Mouse (Mus musculus) left cerebral cortex, adult 2 months (tissue): Measurements from ENCODE around the gene Lcn2. TPM values are rescaled to one million over a fixed set of nuclear protein-coding genes. Genes with fewer than 3 reads are reported as not detected.

ENCODE experiments used
- DNase-seq, 2 experiments: peaks; one replicate each; pipeline ENCODE4 v3.0.0; 2021 to 2022; ENCODE audit warnings: low spot score in 2 of 2, mixed read lengths in 1 of 2; ENCODE audit errors: extremely low spot score in 1 of 2
- H3K27ac ChIP-seq: fragments of 200-600 bp; 2 replicates; pipeline ENCODE4 v1.8.1; 2022
- H3K4me3 ChIP-seq: fragments of 200-600 bp; 2 replicates; pipeline ENCODE4 v1.8.1; 2022
- CTCF ChIP-seq: fragments of 200-600 bp; IDR thresholded peaks from 2 replicates; pipeline ENCODE4 v1.8.1; 2022; ENCODE audit warnings: antibody characterized with exemption, mild to moderate bottlenecking, moderate library complexity
- intact Hi-C: fragments of 180-260 bp; cut with DNase I; formaldehyde crosslinking; loops from one replicate; pipeline ENCODE4 v1.15.1; 2025
- total RNA-seq, 2 experiments: library from RNA; stranded (reverse); gene quantifications; 2 replicates each; pipeline ENCODE4 v1.2.3; 2021

Lcn2 gene
- total RNA-seq, 2 experiments from 2014 or later, result 0.44 to 19.4 TPM

DNA sequence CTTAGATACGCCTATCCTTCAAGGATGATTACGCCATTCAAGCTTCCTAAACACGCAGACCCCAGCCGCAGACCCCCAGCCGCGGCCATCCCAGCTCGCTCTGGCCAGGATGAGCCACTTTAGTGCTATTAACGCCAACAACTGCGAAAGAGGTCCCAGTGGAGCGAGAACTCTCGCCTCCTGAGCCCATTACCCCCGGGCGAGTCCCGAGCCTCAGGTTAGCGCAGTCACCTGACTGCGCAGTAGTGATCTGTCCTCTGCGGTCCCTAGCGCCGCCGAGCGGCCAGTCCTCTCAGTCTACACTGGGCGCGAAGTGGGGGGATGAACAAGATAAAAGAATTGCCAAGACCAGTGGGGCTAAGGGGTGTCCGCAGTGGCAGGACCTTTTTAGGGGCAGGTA is 26.6 kb downstream of the Lcn2 start:
- Histone ChIP-seq H3K4me3 (peak overlapping the region; percentile 47), H3K27ac (peak overlapping the region; percentile 98)
- intact Hi-C loops, result loop anchor here (2.0 kb wide), 1 partner anchor 53 kb away; no protein-coding TSS in a partner anchor
- TF ChIP-seq CTCF, result peak; percentile 68
- DNase-seq, result peak; percentile 76 to 79

DNA sequence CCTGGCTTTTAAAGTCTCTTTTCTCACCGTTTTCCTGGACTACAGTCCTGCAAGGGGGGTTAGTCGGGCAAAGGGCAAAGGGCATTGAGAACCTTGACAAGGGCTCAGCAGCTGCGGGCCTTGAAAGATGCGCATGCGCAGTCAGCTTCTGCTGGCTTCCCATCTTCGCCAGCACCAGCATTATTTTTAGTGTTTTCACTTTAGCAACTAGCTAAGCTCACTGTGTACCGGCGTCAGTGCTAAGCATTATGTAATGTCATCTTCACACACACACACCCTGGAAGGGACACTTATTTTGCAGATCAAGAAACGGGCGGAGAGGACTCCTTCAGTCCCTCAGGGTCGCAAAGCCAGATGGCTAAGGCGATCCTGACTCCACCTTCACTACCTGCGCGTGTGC is 27.3 kb downstream of the Lcn2 start:
- Histone ChIP-seq H3K27ac (peak overlapping the region; percentile 98), H3K4me3 (peak overlapping the region; percentile 47)
- no peak for TF ChIP-seq CTCF
- intact Hi-C loops, result loop anchor here (2.0 kb wide), 1 partner anchor 52 kb away; no protein-coding TSS in a partner anchor
- DNase-seq, result peak in 1 of 2 experiments; percentile 78

DNA sequence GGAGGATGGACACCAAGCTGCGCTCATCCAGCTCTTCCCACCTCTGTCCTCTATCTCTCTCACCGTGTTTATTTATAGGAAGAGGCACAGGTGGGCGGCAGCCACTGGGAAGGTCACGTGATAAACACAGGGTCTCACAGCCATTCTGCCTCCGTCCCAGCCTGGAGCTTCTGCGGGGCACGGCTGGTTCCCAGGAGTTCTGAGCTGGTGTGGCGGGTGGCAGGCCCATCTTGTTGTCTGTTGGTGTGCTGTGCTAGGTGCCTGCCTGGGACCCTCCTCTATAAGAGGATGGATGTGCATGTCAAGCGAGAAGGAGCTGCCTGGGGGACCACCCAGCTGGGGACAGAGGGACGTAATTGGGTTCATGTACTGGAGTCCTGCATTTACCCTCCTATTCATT is 29.7 kb downstream of the Lcn2 start:
- no peak for TF ChIP-seq CTCF
- intact Hi-C loops, result no loop called here
- H3K4me3 ChIP-seq, result no peak overlapping the region
- peak overlapping the region; percentile 38; the same call in 1 of the 2 replicates for H3K27ac ChIP-seq
- no peak for DNase-seq

DNA sequence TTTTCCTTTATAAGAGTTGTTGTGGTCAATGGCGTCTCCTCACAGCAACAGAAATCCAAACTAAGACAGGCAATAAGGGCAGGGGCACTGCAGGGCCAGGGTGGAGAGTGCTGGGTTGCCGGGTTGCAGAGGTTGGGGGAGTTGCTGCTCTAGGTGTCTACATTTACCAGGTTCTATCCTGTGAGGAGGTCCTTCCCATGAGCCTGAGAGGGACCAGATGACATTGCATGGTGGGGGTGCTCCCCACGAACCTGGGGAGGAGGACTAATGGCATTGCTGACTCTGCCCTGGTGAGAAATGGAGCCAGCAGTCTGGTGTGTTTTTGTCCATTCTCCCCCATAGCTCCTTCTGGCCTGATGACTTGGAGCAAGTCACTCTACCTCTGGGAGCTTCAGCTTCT is 30.3 kb downstream of the Lcn2 start:
- no peak for TF ChIP-seq CTCF
- Histone ChIP-seq H3K27ac (peak overlapping the region; percentile 38), H3K4me3 (no peak overlapping the region)
- intact Hi-C loops, result no loop called here
- no peak for DNase-seq

DNA sequence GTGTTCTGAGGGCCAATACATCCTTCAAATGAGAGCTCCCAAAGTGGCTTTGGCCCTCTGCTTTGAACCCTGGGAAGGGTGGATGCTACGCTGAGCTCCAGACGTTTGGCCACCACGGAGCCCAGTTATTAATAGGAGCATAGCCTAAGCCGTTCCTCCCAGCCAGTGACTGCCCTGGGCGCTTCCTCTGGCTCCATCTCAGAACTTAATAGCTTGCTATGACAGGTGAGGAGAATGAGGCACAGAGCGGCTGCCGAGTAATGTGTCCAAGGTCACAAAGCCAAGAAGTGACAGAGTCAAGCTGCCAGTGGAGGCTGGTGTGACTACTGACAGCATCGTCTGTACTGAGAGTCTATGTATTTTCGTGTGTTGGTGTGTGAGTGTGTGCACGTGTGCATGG is 31.8 kb downstream of the Lcn2 start:
- TF ChIP-seq CTCF, result no peak
- no peak overlapping the region for H3K27ac ChIP-seq
- no peak for DNase-seq
- intact Hi-C loops, result no loop called here
- no peak overlapping the region for H3K4me3 ChIP-seq

DNA sequence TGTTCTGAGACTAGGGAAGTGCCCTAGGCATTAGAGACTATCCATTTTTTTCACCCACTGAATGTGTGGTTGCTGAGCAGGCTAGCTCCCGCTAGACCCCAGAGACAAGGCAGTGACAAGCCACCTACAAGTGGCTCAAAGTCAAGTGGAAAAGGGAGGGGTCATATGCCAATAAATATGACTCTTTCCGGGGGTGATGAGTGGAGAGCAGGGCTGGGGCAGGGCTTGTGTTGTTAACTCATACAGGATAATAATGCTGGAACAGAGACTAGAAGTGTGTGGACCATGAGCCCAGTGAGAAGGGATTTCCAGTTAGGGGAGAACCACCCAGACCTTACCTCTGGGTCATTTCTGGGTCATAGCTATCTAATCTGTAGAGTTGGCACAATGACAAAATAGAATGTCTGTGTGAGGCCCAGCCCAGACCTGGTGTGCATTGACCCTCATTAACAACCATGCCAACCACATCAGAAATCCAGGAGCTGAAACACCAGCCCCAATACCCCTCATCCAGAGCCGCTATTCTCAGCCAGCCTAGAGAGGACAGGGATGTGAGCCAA is 33.6 kb downstream of the Lcn2 start:
- DNase-seq, result no peak
- no peak for TF ChIP-seq CTCF
- intact Hi-C loops, result no loop called here
- no peak overlapping the region for H3K27ac ChIP-seq
- H3K4me3 ChIP-seq, result no peak overlapping the region

DNA sequence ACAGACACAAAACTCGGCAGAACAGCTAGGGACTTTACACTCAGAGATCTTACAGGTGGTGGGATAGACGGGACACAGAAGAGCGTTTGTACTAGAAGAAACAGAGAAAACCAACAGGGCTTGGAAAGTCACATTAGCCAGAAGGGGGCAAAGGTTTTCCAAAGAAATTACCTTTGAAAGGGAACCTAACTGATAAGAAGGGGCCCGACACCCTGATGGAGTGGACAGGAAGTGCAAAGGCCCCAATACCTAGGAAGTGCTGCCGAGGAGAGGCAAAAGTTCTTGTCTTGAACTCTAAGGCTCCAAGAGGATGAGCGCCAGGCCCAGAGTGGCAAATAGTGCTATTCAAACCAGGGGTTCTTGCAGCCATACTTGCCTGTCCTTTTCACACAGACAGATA is 34.2 kb downstream of the Lcn2 start:
- no peak overlapping the region for H3K4me3 ChIP-seq
- no peak for DNase-seq
- intact Hi-C loops, result no loop called here
- no peak; the same call in 1 of the 2 replicates for TF ChIP-seq CTCF
- peak overlapping the region; percentile 99 for H3K27ac ChIP-seq

DNA sequence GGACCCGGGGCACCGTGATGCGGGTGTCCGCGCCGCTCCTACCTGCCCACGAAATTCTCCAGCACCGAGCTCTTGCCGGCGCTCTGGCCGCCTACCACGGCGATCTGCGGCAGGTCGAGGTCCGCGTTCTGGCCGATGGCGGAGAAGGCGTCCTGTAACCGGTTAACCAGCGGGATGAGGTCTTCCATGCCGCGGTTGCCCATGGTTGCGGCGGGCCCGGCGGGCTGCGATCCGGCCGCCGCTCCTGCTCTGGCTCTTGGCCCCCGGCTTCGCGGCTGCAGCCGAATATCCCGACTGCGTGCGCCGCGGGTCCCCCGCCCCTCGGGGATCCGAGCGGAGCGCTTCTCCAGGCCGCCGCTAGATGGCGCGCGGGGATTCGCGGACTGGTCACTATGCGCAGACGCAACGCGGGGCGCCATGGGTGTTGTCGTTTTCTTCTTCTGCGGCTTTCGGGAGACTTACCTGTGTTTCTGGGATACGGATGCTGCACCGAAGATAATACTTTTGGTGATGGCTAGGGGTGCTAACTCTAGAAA is 35.0 kb downstream of the Lcn2 start, which contains the start of gene Dnm1:
Gene Dnm1, minus strand, starts transcription at position 332 of the 536 bp plus-strand sequence.
- DNase-seq, result peak; percentile 94 to 98
- peak within 1 kb of the TSS; percentile 99 for H3K27ac ChIP-seq
- TF ChIP-seq CTCF, result no peak; the same call in none of the 2 replicates
- intact Hi-C loops, result no loop called here
- H3K4me3 ChIP-seq, result peak within 1 kb of the TSS; percentile 92

DNA sequence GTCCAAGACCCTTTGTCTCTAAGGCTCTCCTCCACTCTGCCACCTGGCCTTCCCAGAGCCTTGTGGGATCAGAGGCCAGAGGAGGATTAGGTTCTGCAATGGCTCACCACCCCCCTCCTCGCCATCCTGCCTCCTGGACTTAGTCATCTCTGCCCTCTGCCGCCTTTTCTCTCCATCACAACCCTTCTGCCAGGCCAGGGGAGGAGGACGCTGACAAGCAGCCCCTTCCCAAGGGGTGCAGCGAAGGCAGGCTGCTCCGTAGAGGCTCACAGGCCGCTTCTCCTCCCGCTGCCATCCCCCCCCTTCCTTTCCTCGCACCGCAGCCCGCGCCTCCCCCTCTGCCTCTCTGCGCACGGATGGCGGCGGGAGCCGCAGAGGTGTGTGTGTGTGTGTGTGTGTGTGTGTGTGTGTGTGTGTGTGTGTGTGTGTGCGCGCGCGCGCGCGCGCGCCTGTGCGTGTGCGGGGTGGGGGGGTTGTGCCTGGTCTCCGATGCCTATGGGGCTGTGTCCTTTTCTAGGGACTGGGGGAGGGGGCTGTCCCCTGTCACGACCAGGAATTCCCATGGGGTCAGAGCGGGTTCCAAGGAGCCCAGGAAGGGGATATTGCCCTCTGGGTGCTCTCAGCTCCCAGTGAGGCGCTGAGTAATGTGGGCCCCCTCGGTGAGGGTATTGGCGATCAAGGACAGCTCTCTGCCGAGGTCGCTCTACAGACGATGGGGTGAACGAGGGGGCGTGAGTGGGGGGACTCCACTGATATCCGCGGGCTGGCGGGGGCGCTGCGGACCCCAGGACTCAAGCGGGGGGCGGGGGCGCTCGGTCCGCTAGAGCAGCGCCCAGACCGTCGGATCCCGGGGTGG is 35.7 kb downstream of the Lcn2 start, which contains the start of gene Ciz1:
Gene Ciz1, plus strand, starts transcription at position 177 of the 856 bp plus-strand sequence.
- peak; percentile 67 to 72 for DNase-seq
- intact Hi-C loops, result no loop called here
- H3K27ac ChIP-seq, result peak within 1 kb of the TSS; percentile 99
- TF ChIP-seq CTCF, result no peak
- peak within 1 kb of the TSS; percentile 92 for H3K4me3 ChIP-seq

DNA sequence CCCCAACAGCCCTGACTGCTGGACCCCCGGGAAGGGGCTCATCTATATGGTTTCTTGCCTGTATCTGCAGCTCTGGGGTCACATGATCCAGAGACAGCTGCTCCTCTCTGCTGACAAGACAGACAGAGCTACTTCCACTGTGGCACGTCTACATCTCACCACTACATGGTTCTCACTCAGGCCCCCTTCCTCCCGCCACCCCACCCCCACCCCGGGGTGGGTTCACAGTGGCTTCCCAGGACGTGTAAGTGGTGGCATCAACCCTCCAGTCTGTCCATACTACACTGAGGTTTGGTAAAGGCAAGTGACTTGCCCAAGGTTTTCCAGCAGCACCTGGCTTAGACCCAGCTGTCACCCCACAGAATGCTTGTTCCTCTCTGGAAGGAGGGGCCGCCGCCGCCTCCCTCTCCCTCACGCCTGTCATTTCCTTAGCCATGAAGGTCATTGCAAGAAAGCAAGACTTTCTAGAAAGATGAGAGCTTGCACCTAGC is 36.5 kb downstream of the Lcn2 start:
- DNase-seq, result no peak
- peak overlapping the region; percentile 92 for H3K4me3 ChIP-seq
- TF ChIP-seq CTCF, result no peak
- intact Hi-C loops, result no loop called here
- H3K27ac ChIP-seq, result peak overlapping the region; percentile 99

DNA sequence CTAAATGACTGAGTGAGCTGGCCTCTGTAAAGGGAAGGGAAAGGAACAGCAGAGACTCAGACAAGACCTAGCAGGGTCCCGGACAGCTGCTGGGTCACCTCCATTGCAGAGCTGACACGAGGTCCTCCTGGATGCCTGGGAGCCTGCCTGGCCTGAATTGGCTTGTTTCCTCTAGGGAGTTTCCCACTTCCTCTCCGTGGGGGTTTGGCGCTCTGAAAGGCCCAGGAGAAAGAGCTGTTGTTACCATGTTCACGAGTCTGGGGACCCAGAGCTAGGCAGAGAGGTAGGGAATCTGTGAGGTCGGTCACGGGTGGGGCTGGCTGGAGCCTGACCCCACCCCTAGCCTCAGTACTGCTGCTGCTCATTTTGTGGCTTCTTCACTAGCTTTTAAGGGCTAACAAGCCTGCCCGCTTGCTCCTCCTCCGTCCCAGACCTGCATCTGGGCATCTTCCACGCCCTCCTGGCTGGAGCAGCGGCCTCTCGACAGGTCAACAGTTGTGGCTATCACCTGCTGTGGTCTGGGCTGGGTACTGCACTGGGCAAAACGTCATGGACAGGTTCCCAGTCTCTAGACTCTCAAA is 37.5 kb downstream of the Lcn2 start:
- H3K27ac ChIP-seq, result peak overlapping the region; percentile 99
- DNase-seq, result no peak
- intact Hi-C loops, result no loop called here
- peak overlapping the region; percentile 92 for H3K4me3 ChIP-seq
- TF ChIP-seq CTCF, result no peak
